Mouse (Mus musculus): Measurements from ENCODE around the gene Rps11. TPM values are rescaled to one million over a fixed set of nuclear protein-coding genes. Genes with fewer than 3 reads are reported as not detected.
"Not testable (repeated sequence)": the region's sequence is repeated elsewhere in the genome, so short reads cannot be mapped to it uniquely, and the experiment has no call there.

Gene Rps11
- 982 and 1,135 TPM in 2 replicates for polyA plus RNA-seq (2016; fragmentation: Nextera tagmentation; extraction: Ambion mirVana)

DNA sequence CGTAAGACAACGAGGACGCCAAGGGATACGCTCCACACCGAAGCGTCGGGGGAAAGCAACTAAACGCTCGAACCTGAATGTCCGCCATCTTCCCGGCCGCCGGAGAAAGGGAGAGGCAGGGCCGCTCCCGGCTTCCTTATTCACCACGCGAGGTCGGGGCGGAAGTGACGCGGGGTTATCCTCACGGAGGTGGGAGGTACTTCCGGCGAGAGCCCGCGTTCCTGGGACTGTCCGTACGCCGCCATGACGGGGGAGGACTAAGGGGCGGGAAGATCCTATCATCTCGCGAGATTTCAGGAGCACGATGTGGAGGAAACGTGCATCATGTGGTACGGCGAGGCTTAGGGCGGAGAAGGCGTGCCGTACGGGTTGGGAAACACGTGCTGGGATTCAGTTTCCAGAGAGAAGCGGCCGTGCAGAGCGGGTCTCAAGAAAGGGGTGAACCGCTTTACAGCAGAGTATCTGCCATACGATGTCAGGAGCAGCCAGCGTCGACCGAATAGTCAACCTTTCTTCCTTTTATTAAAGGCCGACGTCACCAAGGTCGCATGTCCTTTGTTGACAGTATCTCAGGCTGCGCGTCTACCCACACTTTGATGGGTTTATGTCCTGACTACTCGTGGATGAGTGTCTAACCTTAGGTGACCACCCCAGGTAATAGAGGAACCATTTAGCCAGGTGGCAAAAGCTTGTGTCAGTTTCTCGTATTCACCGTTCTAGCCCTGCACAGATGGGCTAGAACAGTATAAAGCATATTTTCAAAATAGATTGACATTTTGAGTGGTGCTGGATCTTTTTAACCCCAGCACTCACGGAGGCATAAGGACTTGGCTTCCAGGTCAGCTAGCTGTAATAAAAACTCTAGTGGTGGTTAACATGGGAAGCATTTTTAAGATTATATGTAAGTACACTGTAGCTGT lies at the start of gene Rps11:
Gene Rps11, minus strand, starts transcription at position 216 of the 920 bp plus-strand sequence.
- peaks cover 45% of the 10 kb centered on the region for H3K4me1 ChIP-seq
- no peaks in the 10 kb centered on the region for H3K27me3 ChIP-seq
- H3K9me3 ChIP-seq (replicated peaks), result no peaks in the 10 kb centered on the region
- peak within 1 kb of the TSS; percentile 90 for H3K4me2 ChIP-seq (replicated peaks)
- peak within 1 kb of the TSS; percentile 83 for H3K27ac ChIP-seq
- peak within 1 kb of the TSS; percentile 90 for H3K4me3 ChIP-seq
- WGBS, result 2% methylated on average over 59 of the region's 59 CpGs
- H3K36me3 ChIP-seq, result peaks cover 60% of the 10 kb centered on the region
- ATAC-seq (ENCODE audit: low FRiP score), result peak; percentile 87
- H3K9ac ChIP-seq, result peak within 1 kb of the TSS; percentile 98

DNA sequence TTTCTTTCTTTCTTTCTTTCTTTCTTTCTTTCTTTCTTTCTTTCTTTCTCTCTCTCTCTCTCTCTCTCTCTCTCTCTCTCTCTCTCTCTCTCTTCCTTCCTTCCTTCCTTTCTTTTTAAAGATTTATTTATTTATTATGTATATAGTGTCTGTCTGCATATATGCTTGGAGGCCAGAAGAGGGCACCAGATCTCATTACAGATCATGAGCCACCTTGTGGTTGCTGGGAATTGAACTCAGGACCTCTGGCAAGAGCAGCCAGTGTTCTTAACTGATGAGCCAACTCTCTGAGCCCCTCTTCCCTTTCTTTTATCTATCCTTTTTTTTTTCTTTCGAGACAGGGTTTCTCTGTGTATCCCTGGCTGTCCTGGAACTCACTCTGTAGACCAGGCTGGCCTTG lies 49.5 kb upstream of the Rps11 start:
- Histone ChIP-seq H3K9me3 (replicated peaks) (peaks cover 12% of the 10 kb centered on the region), H3K27me3 (peaks cover 96% of the 10 kb centered on the region), H3K4me1 (peaks cover 16% of the 10 kb centered on the region)
- not testable (repeated sequence) for H3K27ac ChIP-seq; H3K4me3 ChIP-seq; H3K4me2 ChIP-seq (replicated peaks); H3K36me3 ChIP-seq; H3K9ac ChIP-seq; ATAC-seq (ENCODE audit: low FRiP score)
- WGBS, result 59% methylated on average over 1 of the region's 1 CpGs

DNA sequence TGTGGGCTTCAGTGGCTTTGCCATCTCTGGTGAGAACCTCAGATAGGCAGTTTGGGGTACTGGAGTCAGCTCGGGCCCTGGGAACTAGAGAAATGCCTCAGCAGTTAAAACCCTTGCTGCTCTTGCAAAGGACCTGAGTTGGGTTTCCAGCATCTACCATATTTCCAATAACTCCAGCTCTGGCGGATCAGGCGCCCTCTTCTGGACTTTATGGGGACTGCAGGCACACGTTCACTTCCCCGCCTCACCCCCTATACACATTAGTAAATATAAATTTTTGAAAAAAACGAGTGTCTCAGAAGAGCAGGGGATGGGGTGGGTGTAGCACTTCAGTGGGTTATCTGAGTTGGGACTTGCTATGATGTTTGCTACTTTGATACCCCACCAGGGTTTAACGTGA lies 48.7 kb upstream of the Rps11 start:
- Histone ChIP-seq H3K27me3 (peaks cover 96% of the 10 kb centered on the region), H3K36me3 (no peaks in the 10 kb centered on the region), H3K27ac (no peak overlapping the region), H3K9ac (no peak overlapping the region), H3K4me2 (replicated peaks) (no peak overlapping the region), H3K4me3 (no peak overlapping the region), H3K4me1 (peaks cover 24% of the 10 kb centered on the region), H3K9me3 (replicated peaks) (peaks cover 12% of the 10 kb centered on the region)
- WGBS, result 66% methylated on average over 7 of the region's 7 CpGs
- ATAC-seq (ENCODE audit: low FRiP score), result no peak

DNA sequence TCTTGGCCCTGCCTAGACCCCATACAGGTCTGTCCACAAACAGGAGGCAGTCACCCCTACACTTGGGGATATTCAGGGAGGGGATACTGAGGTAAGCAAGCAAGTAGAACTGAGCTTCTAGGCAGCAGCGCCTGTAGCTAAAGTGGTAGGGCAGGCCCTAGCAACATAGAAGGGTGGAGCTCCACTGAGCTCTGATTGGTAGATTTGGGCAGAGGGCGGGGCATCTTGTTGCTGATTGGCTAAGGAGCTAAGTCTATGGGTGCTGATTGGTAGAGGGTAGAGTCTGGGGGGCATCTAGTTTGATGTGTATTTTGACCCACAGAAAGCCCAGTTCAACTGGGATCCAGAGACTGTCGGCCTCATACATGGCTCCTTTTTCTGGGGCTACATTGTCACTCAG lies 45.3 kb upstream of the Rps11 start:
- no peak for ATAC-seq (ENCODE audit: low FRiP score)
- Histone ChIP-seq H3K27me3 (peaks cover 96% of the 10 kb centered on the region), H3K4me1 (peaks cover 20% of the 10 kb centered on the region), H3K9me3 (replicated peaks) (peaks cover 12% of the 10 kb centered on the region), H3K4me3 (no peak overlapping the region), H3K27ac (no peak overlapping the region), H3K9ac (no peak overlapping the region), H3K4me2 (replicated peaks) (no peak overlapping the region), H3K36me3 (no peaks in the 10 kb centered on the region)
- WGBS, result 95% methylated on average over 3 of the region's 3 CpGs

DNA sequence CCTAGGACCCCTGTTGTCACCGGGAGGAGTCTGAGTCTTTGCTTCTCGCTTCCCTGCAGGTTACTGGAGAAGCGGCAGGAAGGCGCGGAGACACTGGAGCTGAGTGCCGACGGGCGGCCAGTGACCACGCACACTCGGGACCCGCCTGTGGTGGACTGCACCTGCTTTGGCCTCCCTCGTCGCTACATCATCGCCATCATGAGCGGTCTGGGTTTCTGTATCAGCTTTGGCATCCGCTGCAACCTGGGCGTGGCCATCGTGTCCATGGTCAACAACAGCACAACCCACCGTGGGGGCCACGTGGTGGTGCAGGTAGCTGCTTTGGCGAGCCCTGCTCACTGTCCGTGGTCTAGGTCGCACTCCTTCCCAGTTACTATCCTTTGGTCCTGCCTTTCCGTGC lies 44.4 kb upstream of the Rps11 start:
- peak overlapping the region; percentile 6; the same call in 1 of the 2 replicates for H3K4me3 ChIP-seq
- peak overlapping the region; percentile 26; the same call in 1 of the 2 replicates for H3K4me2 ChIP-seq (replicated peaks)
- no peak overlapping the region for H3K27ac ChIP-seq
- 3% methylated on average over 24 of the region's 24 CpGs for WGBS
- peaks cover 12% of the 10 kb centered on the region for H3K9me3 ChIP-seq (replicated peaks)
- peaks cover 25% of the 10 kb centered on the region for H3K4me1 ChIP-seq
- no peak overlapping the region for H3K9ac ChIP-seq
- no peak for ATAC-seq (ENCODE audit: low FRiP score)
- H3K36me3 ChIP-seq, result no peaks in the 10 kb centered on the region
- H3K27me3 ChIP-seq, result peaks cover 96% of the 10 kb centered on the region

DNA sequence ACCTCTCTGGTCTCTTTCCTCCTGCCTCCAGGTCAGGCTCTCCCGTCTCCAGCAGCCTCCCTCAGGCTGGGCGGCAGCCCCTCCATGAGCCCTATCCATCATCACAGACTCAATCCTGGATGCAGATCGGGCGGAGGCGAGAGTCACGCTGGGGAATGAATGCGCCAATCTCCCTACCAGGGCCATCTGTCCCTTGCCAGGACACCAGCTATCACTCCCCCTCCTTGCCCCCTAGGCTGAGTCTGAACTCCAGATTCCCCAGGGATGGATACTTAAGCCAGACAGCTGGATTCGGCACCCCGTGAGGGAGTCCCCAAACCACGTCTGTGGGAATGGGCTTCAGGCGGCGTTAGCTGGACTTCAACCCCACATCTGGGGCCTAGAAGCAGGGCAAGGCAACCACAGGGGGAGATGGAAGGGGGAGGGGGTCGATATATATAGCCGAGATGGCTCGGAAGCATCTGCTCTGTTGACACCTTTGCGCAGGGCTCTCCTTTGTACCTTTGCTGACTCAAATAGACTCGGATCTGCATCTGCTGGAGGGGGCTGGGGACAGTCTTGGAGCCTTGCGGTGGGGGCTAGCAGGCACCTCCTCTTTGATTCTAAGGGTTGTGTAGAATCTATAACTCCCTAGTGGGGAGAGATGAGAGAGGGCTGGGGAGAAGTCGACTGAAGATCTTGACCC lies 43.7 kb upstream of the Rps11 start:
- H3K27me3 ChIP-seq, result peaks cover 98% of the 10 kb centered on the region
- H3K4me2 ChIP-seq (replicated peaks), result peak overlapping the region; percentile 1
- WGBS, result 2% methylated on average over 19 of the region's 19 CpGs
- H3K4me1 ChIP-seq, result peaks cover 26% of the 10 kb centered on the region
- H3K9me3 ChIP-seq (replicated peaks), result peaks cover 12% of the 10 kb centered on the region
- H3K36me3 ChIP-seq, result no peaks in the 10 kb centered on the region
- peak overlapping the region; percentile 9; the same call in 1 of the 2 replicates for H3K9ac ChIP-seq
- no peak overlapping the region for H3K4me3 ChIP-seq
- H3K27ac ChIP-seq, result no peak overlapping the region
- ATAC-seq (ENCODE audit: low FRiP score), result peak; percentile 36; the same call in 1 of the 2 replicates

DNA sequence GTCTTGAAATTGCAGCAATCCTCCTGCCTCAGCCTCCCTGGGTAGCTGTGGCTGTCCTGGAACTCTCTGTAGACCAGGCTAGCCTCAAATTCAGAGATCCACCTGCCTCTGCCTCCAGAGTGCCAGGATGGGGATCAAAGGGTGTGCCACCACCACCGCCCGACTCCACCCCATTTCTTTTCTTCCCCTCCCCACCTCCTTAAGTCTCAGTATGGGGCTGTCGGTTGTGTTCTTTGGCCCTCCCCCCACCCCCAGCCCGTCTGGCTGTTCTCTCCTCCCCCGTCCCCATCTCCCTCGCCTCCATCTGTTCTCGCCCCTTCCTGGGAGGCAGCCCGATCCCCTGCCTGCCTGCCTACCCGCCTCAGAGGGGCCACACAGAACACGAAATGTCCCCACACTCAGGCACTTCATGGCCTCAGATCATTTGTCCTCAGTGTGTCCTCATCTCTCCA lies 42.7 kb upstream of the Rps11 start:
- peaks cover 34% of the 10 kb centered on the region for H3K4me1 ChIP-seq
- no peaks in the 10 kb centered on the region for H3K36me3 ChIP-seq
- no peak overlapping the region for H3K4me2 ChIP-seq (replicated peaks)
- no peak overlapping the region for H3K4me3 ChIP-seq
- H3K9me3 ChIP-seq (replicated peaks), result peaks cover 12% of the 10 kb centered on the region
- WGBS, result 38% methylated on average over 5 of the region's 10 CpGs
- ATAC-seq (ENCODE audit: low FRiP score), result no peak
- H3K9ac ChIP-seq, result peak overlapping the region; percentile 27; the same call in 1 of the 2 replicates
- H3K27ac ChIP-seq, result no peak overlapping the region
- peaks cover 95% of the 10 kb centered on the region for H3K27me3 ChIP-seq

DNA sequence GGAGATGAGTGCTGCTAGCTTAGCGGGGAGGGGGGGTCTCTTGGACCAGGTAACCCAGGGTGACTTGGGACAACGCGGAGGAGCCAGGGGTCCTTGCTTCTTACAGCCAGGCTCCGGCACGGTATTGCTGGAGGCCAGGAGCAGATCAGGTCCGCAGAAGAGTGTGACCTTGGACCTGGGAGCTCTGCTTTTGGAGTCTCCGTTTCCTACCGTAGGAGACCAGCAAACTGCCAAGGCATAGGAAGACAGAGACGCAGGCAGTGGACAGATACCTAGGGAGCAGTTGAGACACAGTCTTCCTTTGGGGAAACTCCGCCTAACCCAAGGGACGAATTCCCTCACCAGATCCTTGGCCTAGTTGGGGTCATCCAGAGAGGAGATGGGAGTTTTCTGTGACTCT lies 41.5 kb upstream of the Rps11 start:
- H3K4me1 ChIP-seq, result peaks cover 34% of the 10 kb centered on the region
- H3K9ac ChIP-seq, result no peak overlapping the region
- peaks cover 12% of the 10 kb centered on the region for H3K9me3 ChIP-seq (replicated peaks)
- H3K27ac ChIP-seq, result no peak overlapping the region
- ATAC-seq (ENCODE audit: low FRiP score), result no peak
- no peak overlapping the region for H3K4me2 ChIP-seq (replicated peaks)
- peaks cover 84% of the 10 kb centered on the region for H3K27me3 ChIP-seq
- H3K36me3 ChIP-seq, result no peaks in the 10 kb centered on the region; the same call in 1 of the 2 replicates
- no peak overlapping the region for H3K4me3 ChIP-seq
- 41% methylated on average over 11 of the region's 11 CpGs for WGBS

DNA sequence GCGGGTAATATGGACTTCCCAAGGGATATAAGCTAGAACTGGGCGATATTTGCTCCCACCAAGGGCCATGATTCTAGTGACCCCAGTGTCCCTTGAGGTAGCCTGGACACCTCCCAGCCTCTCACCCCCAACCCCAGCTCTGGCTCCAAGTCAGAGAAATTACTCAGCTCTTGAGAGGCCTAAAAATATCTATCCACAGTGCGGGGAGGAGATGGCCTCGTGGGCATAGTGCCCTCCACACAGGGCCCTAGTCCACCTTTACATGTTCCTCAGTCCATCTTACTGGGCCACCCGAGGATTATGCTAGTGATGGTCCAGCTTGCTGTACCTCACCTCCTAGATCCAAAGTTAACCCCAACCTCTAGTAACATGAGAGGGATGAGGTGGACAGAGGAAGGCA lies 40.6 kb upstream of the Rps11 start:
- Histone ChIP-seq H3K27me3 (peaks cover 75% of the 10 kb centered on the region), H3K9me3 (replicated peaks) (peaks cover 6% of the 10 kb centered on the region), H3K27ac (no peak overlapping the region), H3K4me1 (peaks cover 34% of the 10 kb centered on the region), H3K36me3 (peaks cover 8% of the 10 kb centered on the region; the same call in 1 of the 2 replicates), H3K4me3 (no peak overlapping the region), H3K4me2 (replicated peaks) (no peak overlapping the region), H3K9ac (no peak overlapping the region)
- WGBS, result 61% methylated on average over 5 of the region's 5 CpGs
- ATAC-seq (ENCODE audit: low FRiP score), result no peak

DNA sequence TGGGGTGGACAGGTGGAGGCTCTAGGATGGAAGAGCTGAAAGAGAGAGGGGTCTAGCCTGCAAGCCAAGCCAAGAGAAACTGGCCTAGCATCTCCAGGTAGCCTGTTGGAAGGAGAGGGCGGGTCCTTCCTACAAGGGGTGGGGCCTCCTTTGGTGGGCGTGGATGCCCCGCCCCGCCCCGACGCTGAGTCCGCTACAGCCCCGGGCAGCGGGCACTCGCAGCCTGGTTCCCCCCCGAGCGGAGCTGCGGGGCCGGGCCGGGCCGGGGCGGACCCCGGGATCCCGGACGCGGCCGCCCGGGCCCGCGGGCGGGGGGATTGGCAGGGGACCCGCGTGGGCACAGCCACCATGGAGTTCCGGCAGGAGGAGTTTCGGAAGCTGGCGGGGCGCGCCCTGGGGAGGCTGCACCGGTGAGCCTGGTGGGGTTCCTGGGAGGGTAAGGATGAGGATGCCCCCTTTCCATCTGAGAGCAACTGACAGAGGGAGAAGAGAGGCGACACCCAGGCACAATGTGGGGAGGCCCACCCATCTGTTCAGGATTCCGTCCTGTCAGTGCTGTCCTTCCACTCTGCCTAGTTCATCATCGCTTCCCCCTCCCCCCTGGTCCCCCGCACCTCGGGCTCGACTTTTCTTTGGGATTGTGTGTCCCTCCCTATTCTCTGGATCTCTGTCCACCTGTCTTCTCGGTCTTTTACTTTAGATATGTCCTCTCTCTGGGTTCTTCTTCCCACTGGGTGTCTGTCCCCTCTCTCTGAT lies 39.7 kb upstream of the Rps11 start, which contains the start of gene Slc17a7:
Gene Slc17a7, plus strand, starts transcription at position 215 of the 756 bp plus-strand sequence.
- peaks cover 17% of the 10 kb centered on the region; the same call in 1 of the 2 replicates for H3K36me3 ChIP-seq
- no peaks in the 10 kb centered on the region for H3K9me3 ChIP-seq (replicated peaks)
- under 1% methylated on average over 29 of the region's 41 CpGs for WGBS
- peak within 1 kb of the TSS; percentile 36 for H3K4me3 ChIP-seq
- H3K27ac ChIP-seq, result no peak within 1 kb of the TSS
- H3K27me3 ChIP-seq, result peaks cover 66% of the 10 kb centered on the region
- no peak for ATAC-seq (ENCODE audit: low FRiP score)
- peaks cover 34% of the 10 kb centered on the region for H3K4me1 ChIP-seq
- H3K9ac ChIP-seq, result peak within 1 kb of the TSS; percentile 57
- H3K4me2 ChIP-seq (replicated peaks), result peak within 1 kb of the TSS; percentile 56

DNA sequence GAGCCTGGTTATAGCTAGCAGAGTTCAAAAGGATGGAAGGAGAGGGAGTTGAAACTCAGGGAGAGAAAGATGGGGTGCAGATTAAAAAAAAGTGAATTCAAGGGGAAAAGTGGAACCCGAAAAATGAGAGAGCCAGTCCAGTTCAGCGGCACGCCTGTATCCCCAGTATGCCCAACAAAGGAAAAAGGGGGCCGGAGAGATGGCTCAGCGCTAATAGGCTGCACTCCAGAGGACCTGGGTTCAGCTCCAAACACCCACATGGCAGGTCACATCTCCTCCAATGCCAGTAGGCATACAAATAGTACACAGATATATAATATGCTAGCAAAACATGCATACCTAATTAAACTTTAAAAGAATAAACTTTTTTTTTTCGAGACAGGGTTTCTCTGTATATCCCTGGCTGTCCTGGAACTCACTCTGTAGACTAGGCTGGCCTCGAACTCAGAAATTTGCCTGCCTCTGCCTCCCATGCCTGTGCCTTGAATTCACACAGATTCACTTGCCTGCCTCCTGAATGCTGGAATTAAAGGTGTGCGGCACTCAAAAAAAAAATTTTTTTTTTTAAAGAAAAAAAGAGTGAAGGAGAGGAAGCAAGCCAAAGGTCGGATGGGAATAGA lies 38.9 kb upstream of the Rps11 start:
- ATAC-seq (ENCODE audit: low FRiP score), result no peak
- peaks cover 58% of the 10 kb centered on the region for H3K27me3 ChIP-seq
- 74% methylated on average over 9 of the region's 9 CpGs for WGBS
- peaks cover 27% of the 10 kb centered on the region for H3K4me1 ChIP-seq
- no peak overlapping the region for H3K9ac ChIP-seq
- H3K27ac ChIP-seq, result no peak overlapping the region
- peaks cover 25% of the 10 kb centered on the region for H3K36me3 ChIP-seq
- no peak overlapping the region for H3K4me2 ChIP-seq (replicated peaks)
- H3K9me3 ChIP-seq (replicated peaks), result no peaks in the 10 kb centered on the region
- 0 out of 2 replicates have a peak overlapping the region, but pooled peaks have one; percentile 36 for H3K4me3 ChIP-seq
